Mouse (Mus musculus) G1E (cell line): ENCODE results near the gene Asic1. TPM values are rescaled to one million over a fixed set of nuclear protein-coding genes. Genes with fewer than 3 reads are reported as not detected.
"Not testable (repeated sequence)": the region's sequence is repeated elsewhere in the genome, so short reads cannot be mapped to it uniquely, and the experiment has no call there.

Experiments
- ATAC-seq: 2 replicates; pipeline ENCODE4 v1.8.0; 2016; ENCODE audit warnings: mild to moderate bottlenecking; ENCODE audit not compliant: insufficient number of reproducible peaks, poor library complexity, low FRiP score, severe bottlenecking; ENCODE audit errors: extremely low read depth
- DNase-seq: peaks from one replicate; pipeline ENCODE4 v3.0.0; 2012; ENCODE audit warnings: low spot score
- H3K27me3 ChIP-seq: 2 replicates; pipeline ENCODE4 v1.6.1; 2012; ENCODE audit warnings: mild to moderate bottlenecking, low read length, inconsistent platforms; ENCODE audit not compliant: insufficient read depth
- H3K36me3 ChIP-seq: replicated peaks from 2 replicates; pipeline ENCODE3; 2012; ENCODE audit warnings: mild to moderate bottlenecking, inconsistent platforms
- H3K4me1 ChIP-seq: 2 replicates; pipeline ENCODE4 v1.6.1; 2012; ENCODE audit warnings: low read depth, low read length, inconsistent platforms, mixed read lengths; ENCODE audit not compliant: insufficient read depth
- H3K4me3 ChIP-seq: 2 replicates; pipeline ENCODE4 v1.5.1; 2012; ENCODE audit warnings: low read depth, mild to moderate bottlenecking, inconsistent platforms, low read length, moderate library complexity, mixed read lengths
- H3K9me3 ChIP-seq: replicated peaks from 2 replicates; pipeline ENCODE4 v1.6.1; 2012; ENCODE audit warnings: inconsistent platforms
- CTCF ChIP-seq: IDR thresholded peaks from 2 replicates; pipeline ENCODE4 v1.5.1; 2012; ENCODE audit warnings: low read depth, low read length, inconsistent platforms, mixed read lengths
- GATA1 ChIP-seq: IDR thresholded peaks from 2 replicates; pipeline ENCODE4 v1.6.1; 2012; ENCODE audit warnings: borderline replicate concordance, low read length, inconsistent platforms, mixed read lengths
- GATA2 ChIP-seq: IDR thresholded peaks from 2 replicates; pipeline ENCODE4 v1.6.1; 2012; ENCODE audit warnings: low read depth, low read length, inconsistent platforms, borderline replicate concordance
- POLR2AphosphoS5 ChIP-seq: IDR thresholded peaks from 2 replicates; pipeline ENCODE4 v1.6.1; 2012; ENCODE audit warnings: low read depth, low read length, inconsistent platforms; ENCODE audit not compliant: insufficient replicate concordance
- TAL1 ChIP-seq: conservative IDR thresholded peaks from 2 replicates; pipeline ENCODE4 v1.6.1; 2012; ENCODE audit warnings: low read depth, low read length, inconsistent platforms, mixed read lengths
- polyA plus RNA-seq: library from polyadenylated mRNA; stranded (reverse); fragments of >175 nt; gene quantifications from 2 replicates; pipeline ENCODE4 v1.2.3, GENCODE M21; 2012
- total RNA-seq, 2 experiments: library from RNA; stranded (forward) in 1 of 2; stranded (reverse) in 1 of 2; fragments of 200-1000 nt in 1 of 2; fragments of >200 nt in 1 of 2; fragmentation: Nextera tagmentation in 1 of 2; gene quantifications; 2 replicates each; pipeline ENCODE4 v1.2.3; 2014 to 2017

Gene Asic1
- total and polyA plus RNA-seq, 3 experiments = 0.22 TPM; not detected in 2

GRCm38 (mm10) chr15:99699715-99700114 lies 29.5 kb downstream of the Asic1 start:
- H3K9me3 ChIP-seq = no peaks in the 10 kb centered on the region
- H3K4me1 ChIP-seq = peaks cover 38% of the 10 kb centered on the region
- peaks cover 19% of the 10 kb centered on the region for H3K36me3 ChIP-seq
- TF ChIP-seq GATA2 (no peak), CTCF (no peak), TAL1 (no peak), GATA1 (no peak), POLR2AphosphoS5 (no peak)
- peaks cover 21% of the 10 kb centered on the region for H3K27me3 ChIP-seq
- no peak for ATAC-seq
- H3K4me3 ChIP-seq = no peak overlapping the region
- no peak for DNase-seq

- DNase-seq = no peak
- Histone ChIP-seq H3K4me3 (no peak overlapping the region; the same call in 1 of the 2 replicates), H3K27me3 (peaks cover 15% of the 10 kb centered on the region), H3K4me1 (peaks cover 38% of the 10 kb centered on the region), H3K36me3 (peaks cover 25% of the 10 kb centered on the region), H3K9me3 (no peaks in the 10 kb centered on the region)
- no peak for TF ChIP-seq TAL1
- TF ChIP-seq GATA1 = no peak
- no peak for TF ChIP-seq GATA2
- TF ChIP-seq CTCF = no peak
- TF ChIP-seq POLR2AphosphoS5 = no peak
- ATAC-seq = no peak
Measured at GRCm38 (mm10) chr15:99700219-99701106, 30.3 kb downstream of the Asic1 start.

- H3K27me3 ChIP-seq = not testable (repeated sequence)
- Histone ChIP-seq H3K4me1 (peaks cover 38% of the 10 kb centered on the region), H3K4me3 (peak overlapping the region; percentile 77)
Measured at GRCm38 (mm10) chr15:99701640-99701998, 31.5 kb downstream of the Asic1 start.

GRCm38 (mm10) chr15:99701999-99702900 lies 32.1 kb downstream of the Asic1 start, which contains the start of gene Smarcd1:
Smarcd1 (plus strand) TSS chr15:99702129.
- ATAC-seq = peak; percentile 89
- H3K9me3 ChIP-seq = no peaks in the 10 kb centered on the region
- TF ChIP-seq CTCF (peak; percentile 51), GATA1 (no peak)

More at GRCm38 (mm10) chr15:99701640-99701998, 31.5 kb downstream of the Asic1 start:
- not testable (repeated sequence) for H3K9me3 ChIP-seq, DNase-seq, ATAC-seq
- peaks cover 33% of the 10 kb centered on the region for H3K36me3 ChIP-seq

GRCm38 (mm10) chr15:99703104-99703503 lies 32.9 kb downstream of the Asic1 start:
- TF ChIP-seq CTCF (no peak), TAL1 (no peak), POLR2AphosphoS5 (no peak), GATA2 (no peak), GATA1 (no peak)
- H3K36me3 ChIP-seq = peaks cover 44% of the 10 kb centered on the region
- ATAC-seq = no peak
- peak overlapping the region; percentile 17; the same call in 1 of the 2 replicates for H3K4me3 ChIP-seq
- peaks cover 38% of the 10 kb centered on the region for H3K4me1 ChIP-seq
- H3K9me3 ChIP-seq = peaks cover 5% of the 10 kb centered on the region; the same call in 1 of the 2 replicates
- DNase-seq = no peak
- H3K27me3 ChIP-seq = no peaks in the 10 kb centered on the region

More at GRCm38 (mm10) chr15:99701999-99702900, 32.1 kb downstream of the Asic1 start, which contains the start of gene Smarcd1:
- Histone ChIP-seq H3K36me3 (peaks cover 37% of the 10 kb centered on the region), H3K27me3 (0 out of 2 replicates have a peak, but pooled peaks cover 3% of the 10 kb centered on the region), H3K4me3 (peak within 1 kb of the TSS; percentile 77), H3K4me1 (peaks cover 38% of the 10 kb centered on the region)
- peak; percentile 91 for DNase-seq

- Histone ChIP-seq H3K36me3 (peaks cover 49% of the 10 kb centered on the region), H3K4me1 (peaks cover 35% of the 10 kb centered on the region), H3K27me3 (no peaks in the 10 kb centered on the region), H3K9me3 (peaks cover 6% of the 10 kb centered on the region; the same call in 1 of the 2 replicates), H3K4me3 (no peak overlapping the region)
- no peak for TF ChIP-seq GATA2
- no peak for TF ChIP-seq TAL1
- TF ChIP-seq POLR2AphosphoS5 = no peak
- no peak for TF ChIP-seq CTCF
- TF ChIP-seq GATA1 = no peak
- DNase-seq (no peak), ATAC-seq (no peak)
Measured at GRCm38 (mm10) chr15:99703676-99704040, 33.5 kb downstream of the Asic1 start.
